In genomic region chr1:52474291-52474690, GRCm38 (mm10) we compare ENCODE assay signal across 34 mouse cellular contexts.
"Had no signal": no experiment of that assay in that cellular context is flagged by ENCODE, and none has a peak within 500 bp of the region (broad histone marks: within the 10 kb centered on the region; RNA-seq: fewer than 3 reads in every experiment).

No protein-coding gene starts in this region.

- H3K4me3 ChIP-seq: heart, embryonic 10.5 days; heart, embryonic 13.5 days; heart, embryonic 15.5 days; hindbrain, embryonic 10.5 days; hindbrain, embryonic 12.5 days; hindbrain, embryonic 13.5 days; hindbrain, embryonic 15.5 days; intestine, embryonic 15.5 days; kidney, embryonic 15.5 days; layer of hippocampus, adult 2 months had no signal

- H3K27me3 ChIP-seq: heart, embryonic 13.5 days; heart, embryonic 15.5 days; hindbrain, embryonic 12.5 days; hindbrain, embryonic 13.5 days; hindbrain, embryonic 15.5 days; intestine, embryonic 15.5 days; kidney, embryonic 15.5 days had no signal

- H3K4me1 ChIP-seq: heart, embryonic 10.5 days; heart, embryonic 13.5 days; heart, embryonic 15.5 days; intestine, embryonic 15.5 days; kidney, embryonic 15.5 days had no signal

- H3K27ac ChIP-seq: heart, embryonic 10.5 days; heart, embryonic 13.5 days; heart, embryonic 15.5 days; hindbrain, embryonic 10.5 days; hindbrain, embryonic 12.5 days; hindbrain, embryonic 13.5 days; hindbrain, embryonic 14.5 days; hindbrain, embryonic 15.5 days; hindbrain, postnatal 0 days; intestine, embryonic 15.5 days; kidney, embryonic 15.5 days; kidney, postnatal 0 days; layer of hippocampus, adult 2 months had no signal

- H3K4me2 ChIP-seq: heart, embryonic 11.5 days; heart, embryonic 13.5 days; heart, embryonic 15.5 days; hindbrain, embryonic 12.5 days; hindbrain, embryonic 13.5 days; hindbrain, embryonic 14.5 days; hindbrain, embryonic 15.5 days; intestine, embryonic 15.5 days; kidney, embryonic 15.5 days had no signal

- H3K36me3 ChIP-seq: hindbrain, embryonic 12.5 days had no signal

- ATAC-seq: hindbrain, embryonic 16.5 days; hindbrain, postnatal 0 days; inflammation-experienced regulatory T-cells, adult 6 months; intestine, embryonic 15.5 days; intestine, embryonic 16.5 days; intestine, postnatal 0 days had no signal

- H3K9me3 ChIP-seq: heart, embryonic 10.5 days; heart, embryonic 15.5 days; hindbrain, embryonic 10.5 days; hindbrain, embryonic 12.5 days; hindbrain, embryonic 13.5 days; hindbrain, embryonic 15.5 days; intestine, embryonic 15.5 days; kidney, embryonic 15.5 days had no signal

- DNase-seq: heart, postnatal 10 days; heart, postnatal 14 days; heart, postnatal 36 days; heart, postnatal 4 days; kidney, adult 11 months; kidney, adult 18-20 months; kidney, adult 2 months; kidney, adult 8-10 months; kidney, adult 9 months; kidney, postnatal 10 days; kidney, postnatal 14 days; kidney, postnatal 25 days; kidney, postnatal 36 days; kidney, postnatal 4 days; layer of hippocampus, adult 9-11 months; layer of hippocampus, postnatal 36 days had no signal

- H3K9ac ChIP-seq: heart, embryonic 13.5 days; heart, embryonic 15.5 days; hindbrain, embryonic 12.5 days; hindbrain, embryonic 13.5 days; hindbrain, embryonic 14.5 days; hindbrain, embryonic 15.5 days; intestine, embryonic 15.5 days; kidney, embryonic 15.5 days had no signal
